Mouse (Mus musculus) bone marrow macrophage, adult 2 months (primary cell): ENCODE data around the gene Clec16a. TPM values are rescaled to one million over a fixed set of nuclear protein-coding genes. Genes with fewer than 3 reads are reported as not detected.

Experiments
- H3K27ac ChIP-seq: 2 replicates; pipeline ENCODE4 v1.5.1; 2012; ENCODE audit warnings: low read depth, low read length; ENCODE audit not compliant: insufficient read depth
- H3K4me1 ChIP-seq: 2 replicates; pipeline ENCODE4 v1.6.1; 2012; ENCODE audit warnings: low read length; ENCODE audit not compliant: control insufficient read depth, insufficient read depth
- H3K4me3 ChIP-seq: 2 replicates; pipeline ENCODE4 v1.5.1; 2012; ENCODE audit warnings: mild to moderate bottlenecking, low read length, moderate library complexity; ENCODE audit not compliant: insufficient read depth
- CTCF ChIP-seq: IDR thresholded peaks from 2 replicates; pipeline ENCODE4 v1.5.1; 2012; ENCODE audit warnings: low read depth, mild to moderate bottlenecking, low read length, moderate library complexity
- POLR2A ChIP-seq: IDR thresholded peaks from 2 replicates; pipeline ENCODE4 v1.6.1; 2012; ENCODE audit warnings: mild to moderate bottlenecking, low read depth, low read length, borderline replicate concordance
- polyA plus RNA-seq: library from polyadenylated mRNA; stranded (reverse); fragments of >200 nt; gene quantifications from 2 replicates; pipeline ENCODE4 v1.2.4, GENCODE M21; 2012; ENCODE audit not compliant: missing spikeins, insufficient read depth, insufficient read length

The Clec16a gene
- polyA plus RNA-seq, 1 experiment = 15.8 TPM

DNA sequence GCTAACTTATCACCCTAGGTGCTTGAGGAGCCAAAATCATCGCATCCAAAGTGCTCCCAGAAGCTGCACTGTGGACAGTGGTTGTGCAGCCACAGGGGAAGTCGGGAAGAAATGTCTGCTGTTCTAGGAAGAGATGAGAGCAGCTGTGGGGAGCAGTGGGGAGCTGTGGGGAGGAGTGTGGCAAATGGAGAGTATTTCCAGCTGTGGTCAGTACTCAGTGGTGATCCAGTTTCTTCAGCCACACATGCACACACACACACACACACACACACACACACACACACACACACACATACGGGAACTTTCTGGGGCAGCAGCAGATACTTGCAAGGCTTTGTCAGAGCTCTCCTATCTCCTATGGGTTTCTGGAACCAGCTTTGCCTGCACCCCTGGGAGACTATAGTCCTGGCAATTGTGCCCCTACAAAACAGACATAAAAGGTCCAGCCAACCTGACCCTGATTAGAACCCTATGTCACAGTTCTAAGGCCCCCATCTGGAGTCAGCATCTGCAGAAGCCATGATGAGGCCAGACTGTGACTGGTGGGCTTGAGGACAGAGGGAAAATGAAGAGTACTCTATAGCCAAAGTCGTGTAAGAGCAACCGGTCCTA, 217.5 kb downstream of the Clec16a start:
- H3K27ac ChIP-seq = no peak overlapping the region
- H3K4me1 ChIP-seq = peaks cover 30% of the 10 kb centered on the region
- no peak overlapping the region for H3K4me3 ChIP-seq
- TF ChIP-seq POLR2A (no peak), CTCF (no peak)

DNA sequence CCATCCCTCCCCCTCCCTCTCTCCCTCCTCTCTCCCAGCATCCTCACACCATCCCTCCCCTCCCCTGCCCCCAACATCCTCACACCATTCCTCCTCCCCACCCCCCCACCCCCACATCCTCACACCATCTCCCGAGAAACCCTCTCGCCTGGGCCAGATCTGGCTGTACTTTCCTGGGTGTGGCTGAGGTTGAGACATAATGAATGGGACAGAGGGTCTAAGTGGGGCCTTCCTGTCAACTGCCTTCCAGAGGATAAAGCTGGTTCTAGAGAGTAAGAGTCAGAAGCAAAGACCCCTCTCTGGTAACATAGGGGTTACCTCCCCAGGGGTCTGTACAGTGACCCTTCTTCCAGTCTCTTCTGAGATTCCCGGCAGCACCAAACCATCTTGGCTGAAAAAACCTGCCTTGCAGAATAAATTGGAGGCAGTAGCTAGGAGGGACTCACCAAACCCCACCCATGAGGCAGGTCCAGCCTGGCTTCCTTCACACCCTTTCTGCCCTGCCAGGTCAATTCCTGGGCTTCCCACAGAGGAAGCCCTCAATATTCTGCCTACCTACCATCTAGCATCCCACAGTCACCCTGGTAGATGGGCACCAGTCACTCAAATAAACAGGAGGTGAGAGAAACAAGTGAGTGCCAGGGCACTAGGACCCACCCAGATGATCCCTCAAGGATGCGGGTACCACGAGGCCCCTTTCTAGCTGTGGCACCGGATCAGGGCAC, 218.6 kb downstream of the Clec16a start:
- Histone ChIP-seq H3K27ac (no peak overlapping the region), H3K4me3 (no peak overlapping the region), H3K4me1 (peaks cover 21% of the 10 kb centered on the region)
- TF ChIP-seq POLR2A (no peak), CTCF (no peak)

DNA sequence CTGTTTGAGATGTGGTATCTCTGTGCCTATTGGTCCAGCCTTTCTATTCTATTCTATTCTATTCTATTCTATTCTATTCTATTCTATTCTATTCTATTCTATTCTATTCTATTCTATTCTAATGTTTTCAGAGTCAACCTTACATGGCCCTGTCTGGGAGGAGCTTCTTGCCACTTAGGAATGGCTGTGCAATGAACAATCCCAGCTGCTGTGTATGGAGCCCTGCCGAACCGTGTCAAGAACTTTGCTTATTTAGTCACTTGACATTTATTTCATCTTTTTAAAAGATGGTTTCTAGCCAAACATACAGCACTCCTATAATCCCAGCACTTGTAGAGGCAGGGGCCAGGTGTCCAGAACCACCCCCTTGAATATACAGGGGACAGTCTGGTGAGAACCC, 219.2 kb downstream of the Clec16a start:
- TF ChIP-seq POLR2A (no peak), CTCF (no peak)
- Histone ChIP-seq H3K4me1 (peaks cover 15% of the 10 kb centered on the region), H3K27ac (no peak overlapping the region)

DNA sequence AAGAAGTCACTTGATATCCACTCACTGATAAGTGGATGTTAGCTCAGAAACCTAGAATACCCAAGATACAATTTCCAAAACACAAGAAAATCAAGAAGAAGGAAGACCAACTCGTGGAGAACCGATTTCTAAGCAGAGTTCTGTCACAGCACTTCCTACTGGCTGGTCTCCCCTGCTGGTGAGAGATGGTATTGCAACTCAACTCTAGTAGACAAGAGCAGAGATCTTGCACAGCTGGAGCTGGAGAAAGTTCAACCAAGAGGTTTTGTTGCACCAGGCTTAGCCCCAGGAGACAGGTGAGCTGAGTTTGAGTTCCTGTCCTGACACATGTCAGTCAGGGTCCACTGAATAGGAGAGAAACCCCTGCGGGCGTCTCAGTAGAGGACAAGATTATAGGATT, 222.0 kb downstream of the Clec16a start:
- peaks cover 5% of the 10 kb centered on the region for H3K4me1 ChIP-seq
- H3K4me3 ChIP-seq = no peak overlapping the region
- no peak for TF ChIP-seq POLR2A
- TF ChIP-seq CTCF = peak; percentile 21; the same call in 1 of the 2 replicates
- no peak overlapping the region for H3K27ac ChIP-seq

More for the DNA sequence above, 219.2 kb downstream of the Clec16a start:
- H3K4me3 ChIP-seq = no peak overlapping the region

DNA sequence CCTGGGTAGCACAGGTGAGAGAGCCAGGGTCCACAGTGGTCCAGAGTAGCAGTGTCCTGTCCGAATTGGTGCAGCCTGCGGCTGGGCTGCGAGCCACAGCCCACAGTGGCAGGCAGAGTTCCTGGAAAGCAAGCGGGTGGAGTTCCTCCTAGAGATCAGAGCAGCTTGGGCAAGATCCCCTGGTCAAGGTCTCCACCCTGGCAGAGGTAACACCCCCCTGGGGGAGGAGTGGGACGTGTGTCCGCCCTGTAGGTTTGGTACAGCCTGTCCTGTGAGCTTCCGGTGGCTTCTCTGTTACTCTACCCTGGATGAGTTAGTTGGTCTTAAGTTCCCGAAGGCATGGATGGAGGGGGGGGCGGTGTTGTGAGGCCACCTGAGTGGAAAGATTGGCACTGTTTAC, 223.7 kb downstream of the Clec16a start:
- TF ChIP-seq POLR2A (no peak), CTCF (no peak)
- Histone ChIP-seq H3K4me1 (peaks cover 5% of the 10 kb centered on the region), H3K4me3 (no peak overlapping the region), H3K27ac (no peak overlapping the region)

DNA sequence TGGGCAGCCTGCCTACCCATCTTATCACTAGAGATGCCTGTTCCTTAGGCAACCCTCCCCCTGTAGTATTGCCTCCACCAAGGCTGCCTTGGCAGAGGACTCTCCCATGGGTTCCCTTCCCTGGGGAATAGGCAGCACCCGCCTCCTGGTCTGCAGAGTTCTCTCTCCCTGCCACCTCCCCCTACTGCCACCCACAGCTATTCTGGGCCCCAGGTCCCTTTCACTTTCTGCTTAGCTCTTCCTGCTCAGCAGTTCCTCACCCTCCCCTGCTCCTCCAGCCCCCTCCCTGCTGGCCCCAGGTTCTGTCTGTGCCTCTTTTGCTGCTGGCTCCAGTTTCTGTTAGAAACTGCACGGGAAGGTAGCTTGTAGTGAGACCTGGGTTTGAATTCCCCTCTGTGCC, 224.5 kb downstream of the Clec16a start:
- no peak for TF ChIP-seq CTCF
- TF ChIP-seq POLR2A = no peak
- no peak overlapping the region for H3K27ac ChIP-seq
- no peak overlapping the region for H3K4me3 ChIP-seq
- H3K4me1 ChIP-seq = peaks cover 4% of the 10 kb centered on the region

DNA sequence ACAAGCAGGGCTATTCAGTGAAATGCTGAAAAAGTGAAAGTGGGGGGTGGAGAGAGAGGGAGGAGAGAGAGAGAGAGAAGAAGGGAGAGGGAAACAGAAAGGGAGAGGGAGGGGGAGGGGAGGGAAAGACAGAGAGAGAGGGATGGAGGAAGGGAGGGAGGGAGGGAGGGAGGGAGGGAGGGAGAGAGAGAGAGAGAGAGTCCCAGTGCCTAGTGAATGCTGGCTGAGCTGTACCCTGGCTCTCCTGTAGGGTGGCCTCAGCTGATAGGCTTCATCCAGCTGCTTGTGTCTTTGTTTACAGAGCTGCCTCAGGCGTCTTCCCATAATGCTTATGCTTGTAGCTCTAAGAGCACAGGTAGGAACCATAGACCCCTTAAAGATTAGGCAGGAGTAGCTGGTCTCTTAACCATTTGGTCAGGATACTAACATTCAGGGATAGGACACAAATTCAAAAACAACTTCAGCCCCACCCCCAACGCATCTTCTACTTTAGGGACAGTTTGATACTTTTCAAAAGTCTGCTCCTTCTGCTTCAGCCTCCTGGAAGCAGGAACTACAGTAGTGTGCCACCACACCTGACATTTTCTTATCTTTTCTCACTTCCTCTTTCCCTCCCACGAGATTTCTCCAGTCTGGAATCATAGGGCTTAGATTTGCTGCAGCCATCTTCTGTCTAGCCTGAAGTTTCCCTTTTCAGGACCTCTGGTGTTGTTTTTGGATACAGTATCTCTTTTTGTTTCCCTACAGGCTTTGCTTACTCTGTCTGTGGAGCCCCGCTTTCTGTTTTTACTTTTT, 225.6 kb downstream of the Clec16a start:
- H3K4me3 ChIP-seq = no peak overlapping the region
- no peak overlapping the region for H3K27ac ChIP-seq
- TF ChIP-seq CTCF (no peak), POLR2A (no peak)
- no peaks in the 10 kb centered on the region for H3K4me1 ChIP-seq

DNA sequence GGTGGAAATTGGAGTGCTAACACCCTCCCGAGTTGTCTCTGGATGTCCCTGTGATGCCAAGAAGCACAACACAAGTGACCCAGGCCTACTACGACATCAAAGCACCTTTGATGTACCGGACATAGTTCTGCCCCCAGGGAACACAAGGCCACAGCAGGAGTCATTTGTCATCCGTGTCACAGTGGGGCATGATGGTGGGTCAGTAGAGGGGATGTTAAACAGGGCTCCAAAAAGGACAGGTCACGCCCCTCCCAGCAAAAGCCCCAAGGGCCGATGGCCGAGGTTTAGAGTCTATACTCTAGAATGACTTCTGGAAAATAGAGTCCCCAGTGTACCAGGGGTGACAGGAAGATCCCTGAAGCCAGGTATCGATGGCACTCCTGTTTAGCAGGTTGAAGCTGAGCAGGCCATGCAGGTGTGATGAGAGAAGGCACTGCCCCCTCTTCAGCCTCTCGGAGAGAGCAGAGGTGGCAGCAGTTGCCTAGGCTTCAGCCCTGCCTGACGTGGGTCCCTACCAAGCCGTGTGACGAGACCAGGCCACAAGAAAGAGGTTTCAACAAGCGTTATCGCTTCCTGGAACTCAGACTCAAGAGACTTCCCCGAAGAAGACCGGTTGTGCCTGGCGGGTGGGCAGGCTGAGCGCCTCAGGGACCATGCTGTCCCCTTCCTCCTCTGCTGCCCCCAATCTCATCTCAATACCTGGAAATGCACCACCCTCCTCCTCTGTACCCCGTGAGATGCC, 226.8 kb downstream of the Clec16a start:
- Histone ChIP-seq H3K4me3 (no peak overlapping the region), H3K27ac (no peak overlapping the region), H3K4me1 (no peaks in the 10 kb centered on the region)
- TF ChIP-seq CTCF = no peak
- no peak for TF ChIP-seq POLR2A

DNA sequence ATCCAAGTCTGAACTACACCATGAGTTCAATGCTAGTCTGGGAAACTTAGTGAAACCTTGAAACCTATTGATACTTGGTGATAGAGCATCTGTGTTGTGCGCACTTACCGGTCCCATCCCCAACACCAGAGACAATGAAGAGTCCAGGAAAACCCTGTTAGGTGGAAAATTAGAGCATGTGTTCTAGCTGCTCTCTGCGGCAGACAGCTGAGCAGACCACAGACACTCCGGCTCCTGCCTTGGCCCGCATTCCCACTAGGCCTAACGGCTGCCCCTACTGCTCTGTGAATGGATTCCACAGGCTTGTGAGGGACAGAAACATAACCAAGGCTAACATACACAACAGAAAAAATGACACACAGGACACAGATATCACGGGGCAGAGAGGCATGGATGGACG, 228.4 kb downstream of the Clec16a start:
- Histone ChIP-seq H3K4me3 (no peak overlapping the region), H3K4me1 (no peaks in the 10 kb centered on the region), H3K27ac (no peak overlapping the region)
- TF ChIP-seq POLR2A = no peak
- no peak for TF ChIP-seq CTCF

DNA sequence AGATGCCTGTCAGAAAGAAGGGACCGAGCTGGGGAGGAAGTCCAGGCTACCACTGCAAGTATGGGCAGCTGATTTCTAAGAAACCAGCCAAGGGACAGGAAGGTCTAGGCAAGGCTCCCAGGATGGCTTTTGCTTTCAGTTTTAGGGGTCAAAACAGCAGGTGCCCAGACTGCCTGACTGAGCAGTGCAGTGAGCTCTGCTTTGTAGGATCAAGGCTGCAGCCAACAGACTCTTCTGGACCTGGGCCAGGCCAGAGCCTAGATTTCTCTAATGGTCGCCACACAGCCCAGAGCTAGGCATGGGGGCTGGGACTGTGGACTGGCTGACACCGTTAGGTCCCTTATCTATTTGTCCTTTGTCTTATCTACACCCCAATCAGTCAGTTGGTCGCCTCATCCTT, 229.6 kb downstream of the Clec16a start:
- TF ChIP-seq POLR2A (no peak), CTCF (no peak)
- Histone ChIP-seq H3K27ac (no peak overlapping the region), H3K4me1 (no peaks in the 10 kb centered on the region), H3K4me3 (no peak overlapping the region)
